Mouse (Mus musculus) heart, embryonic 11.5 days (tissue): Measurements from ENCODE around the gene Papolb. TPM values are rescaled to one million over a fixed set of nuclear protein-coding genes. Genes with fewer than 3 reads are reported as not detected.

Experiments
- ATAC-seq: fragments of 200-750 bp; cut with Nextera tagmentation; replicated peaks from 2 replicates; pipeline ENCODE4 v1.8.0; 2017; ENCODE audit warnings: moderate library complexity; ENCODE audit not compliant: insufficient number of reproducible peaks, low FRiP score, low TSS enrichment
- H3K27ac ChIP-seq: fragments of 300-500 bp; sonication (generic); 2 replicates; pipeline ENCODE4 v1.5.1; 2014; ENCODE audit warnings: mild to moderate bottlenecking, low read depth, low read length
- H3K27me3 ChIP-seq: fragments of 300-500 bp; sonication (generic); 2 replicates; pipeline ENCODE4 v1.6.1; 2014; ENCODE audit warnings: mild to moderate bottlenecking, low read length, mixed read lengths; ENCODE audit not compliant: control insufficient read depth, insufficient read depth
- H3K36me3 ChIP-seq: fragments of 300-500 bp; sonication (generic); 2 replicates; pipeline ENCODE4 v1.6.1; 2014; ENCODE audit warnings: mild to moderate bottlenecking, low read length, moderate library complexity, mixed read lengths; ENCODE audit not compliant: control insufficient read depth, insufficient read depth
- H3K4me1 ChIP-seq: fragments of 300-500 bp; sonication (generic); 2 replicates; pipeline ENCODE4 v1.6.1; 2014; ENCODE audit warnings: low read length; ENCODE audit not compliant: control insufficient read depth, insufficient read depth
- H3K4me2 ChIP-seq: fragments of 300-500 bp; sonication (generic); 2 replicates; pipeline ENCODE4 v1.6.1; 2014; ENCODE audit warnings: mild to moderate bottlenecking, moderate library complexity
- H3K4me3 ChIP-seq: fragments of 300-500 bp; sonication (generic); 2 replicates; pipeline ENCODE4 v1.5.1; 2014; ENCODE audit warnings: low read depth, low read length
- H3K9ac ChIP-seq: fragments of 300-500 bp; sonication (generic); 2 replicates; pipeline ENCODE4 v1.6.1; 2014; ENCODE audit warnings: mild to moderate bottlenecking, low read depth, low read length, moderate library complexity
- H3K9me3 ChIP-seq: fragments of 300-500 bp; sonication (generic); replicated peaks from 2 replicates; pipeline ENCODE4 v1.6.1; 2016; ENCODE audit warnings: low read length; ENCODE audit not compliant: control insufficient read depth
- WGBS: fragments of 180-500 bp; shearing (Covaris S2); extraction: QIAGEN DNeasy Blood & Tissue Kit; methylation state at CpG from one replicate; pipeline ENCODE4 v1.1.7; 2014; ENCODE audit not compliant: insufficient replicate concordance; 5-methylcytosine and 5-hydroxymethylcytosine counted together
- polyA plus RNA-seq: library from polyadenylated mRNA; unstranded; fragments of >200 nt; fragmentation: Nextera tagmentation; extraction: Ambion mirVana; gene quantifications from 2 replicates; pipeline ENCODE4 v1.2.1, GENCODE M21; 2014

Papolb gene
- polyA plus RNA-seq, 1 experiment from 2014 or later = 0.39 TPM

DNA sequence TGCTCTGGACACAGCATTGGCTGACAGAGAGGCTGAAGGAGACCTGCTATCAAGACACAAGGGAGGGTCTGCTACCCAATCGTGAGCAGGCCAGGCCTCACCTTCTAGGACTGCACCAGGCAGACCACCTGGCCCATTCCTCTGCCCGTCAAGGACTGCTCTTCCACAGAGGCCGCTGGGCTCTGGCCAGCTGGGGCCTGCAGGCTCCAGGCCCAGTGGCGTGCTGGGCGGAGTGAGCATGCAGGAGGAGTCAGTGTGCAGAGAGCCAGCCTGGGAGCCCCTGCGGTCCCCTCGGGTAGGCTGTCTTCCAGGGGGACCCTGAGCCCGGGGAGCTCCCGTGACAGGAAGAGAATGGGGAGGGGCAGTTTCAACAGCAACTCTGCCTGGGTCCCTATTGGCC, 43.2 kb downstream of the Papolb start:
- Histone ChIP-seq H3K4me1 (no peaks in the 10 kb centered on the region), H3K4me2 (no peak overlapping the region), H3K27me3 (no peaks in the 10 kb centered on the region), H3K9ac (no peak overlapping the region), H3K4me3 (no peak overlapping the region), H3K9me3 (no peaks in the 10 kb centered on the region), H3K27ac (no peak overlapping the region), H3K36me3 (no peaks in the 10 kb centered on the region)
- ATAC-seq = no peak
- 68% methylated on average over 9 of the region's 9 CpGs for WGBS

DNA sequence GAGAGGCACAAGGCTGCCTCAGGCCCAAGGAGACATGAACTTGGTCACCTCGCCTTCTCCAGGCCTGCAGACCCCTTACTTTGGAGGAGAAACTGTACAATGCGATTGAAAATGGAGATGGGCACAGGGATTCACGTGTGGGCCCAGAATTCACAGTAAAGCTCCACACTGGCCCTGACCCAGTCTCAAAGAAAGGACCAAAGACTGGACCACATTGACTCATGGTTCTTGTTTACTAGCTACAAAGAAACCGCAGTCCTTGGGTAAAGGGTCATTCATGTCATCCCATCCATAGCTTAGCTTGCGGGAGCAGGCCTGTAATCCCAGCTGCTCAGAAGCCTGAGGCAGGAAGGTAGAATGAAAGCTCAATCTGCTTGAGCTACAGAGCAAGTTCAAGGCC, 46.3 kb downstream of the Papolb start:
- H3K4me3 ChIP-seq = no peak overlapping the region
- WGBS = 87% methylated on average over 5 of the region's 5 CpGs
- no peak for ATAC-seq

DNA sequence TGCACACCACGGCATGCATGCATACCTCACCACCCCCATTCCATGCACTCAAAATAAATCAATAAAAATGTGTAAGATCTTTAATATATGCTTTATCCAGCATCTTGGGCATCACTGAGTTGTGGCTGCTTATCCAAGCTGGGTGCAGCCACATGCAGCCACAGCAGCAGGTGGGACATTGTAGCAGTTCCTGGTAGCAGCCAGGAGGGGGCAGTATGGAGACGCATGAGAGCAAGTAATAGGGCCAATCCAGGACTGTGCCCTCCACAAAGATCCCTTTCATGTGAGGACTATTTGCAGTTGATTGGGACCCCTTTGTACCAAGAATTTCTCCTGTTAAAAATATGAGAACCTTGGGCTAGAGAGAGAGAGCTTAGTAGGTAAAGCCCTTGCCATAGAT, 47.4 kb downstream of the Papolb start:
- H3K4me1 ChIP-seq = no peaks in the 10 kb centered on the region
- no peak overlapping the region for H3K4me3 ChIP-seq
- no peak overlapping the region for H3K27ac ChIP-seq
- ATAC-seq = no peak
- H3K9ac ChIP-seq = no peak overlapping the region
- H3K36me3 ChIP-seq = no peaks in the 10 kb centered on the region
- WGBS = 54% methylated on average over 2 of the region's 2 CpGs
- no peaks in the 10 kb centered on the region for H3K27me3 ChIP-seq
- no peaks in the 10 kb centered on the region for H3K9me3 ChIP-seq
- H3K4me2 ChIP-seq = no peak overlapping the region

More for the DNA sequence above, 46.3 kb downstream of the Papolb start:
- no peak overlapping the region for H3K4me2 ChIP-seq
- H3K27ac ChIP-seq = no peak overlapping the region
- no peaks in the 10 kb centered on the region for H3K4me1 ChIP-seq
- no peaks in the 10 kb centered on the region for H3K27me3 ChIP-seq
- H3K9ac ChIP-seq = no peak overlapping the region
- no peaks in the 10 kb centered on the region for H3K9me3 ChIP-seq
- no peaks in the 10 kb centered on the region for H3K36me3 ChIP-seq

DNA sequence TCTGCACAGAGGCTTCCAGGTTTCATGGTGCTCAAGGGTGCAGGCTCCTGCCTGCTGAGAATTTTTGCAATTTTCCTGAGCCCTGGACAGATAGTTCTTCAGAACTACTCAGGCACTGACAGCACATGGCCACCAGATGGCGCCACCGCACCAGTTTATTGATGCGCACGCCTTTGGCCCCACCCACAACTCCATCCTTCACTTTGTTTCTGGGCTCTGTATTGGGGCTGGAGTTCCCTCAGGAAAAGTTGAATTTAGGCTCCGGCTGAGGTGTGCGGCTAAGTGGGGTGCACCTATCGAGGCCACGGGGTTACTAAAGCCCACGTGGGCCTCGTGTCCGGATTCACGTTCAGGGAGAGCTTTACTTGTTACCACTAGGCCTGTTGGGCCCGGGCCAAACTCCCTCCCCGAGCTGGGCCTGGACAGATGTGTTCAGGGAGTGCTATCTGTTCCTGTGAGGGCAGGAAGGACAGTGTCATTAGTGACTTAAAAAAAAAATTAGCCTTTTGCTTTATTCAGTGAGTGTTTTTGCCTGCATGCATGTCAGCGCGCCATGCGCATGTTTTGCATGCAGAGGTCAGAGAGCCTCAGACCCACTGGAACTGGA, 50.9 kb downstream of the Papolb start:
- Histone ChIP-seq H3K27ac (no peak overlapping the region), H3K9me3 (no peaks in the 10 kb centered on the region), H3K4me2 (peak overlapping the region; percentile 37), H3K9ac (no peak overlapping the region), H3K4me3 (no peak overlapping the region; the same call in 1 of the 2 replicates), H3K36me3 (no peaks in the 10 kb centered on the region), H3K4me1 (no peaks in the 10 kb centered on the region), H3K27me3 (no peaks in the 10 kb centered on the region)
- WGBS = 29% methylated on average over 17 of the region's 17 CpGs
- peak; percentile 33 for ATAC-seq

DNA sequence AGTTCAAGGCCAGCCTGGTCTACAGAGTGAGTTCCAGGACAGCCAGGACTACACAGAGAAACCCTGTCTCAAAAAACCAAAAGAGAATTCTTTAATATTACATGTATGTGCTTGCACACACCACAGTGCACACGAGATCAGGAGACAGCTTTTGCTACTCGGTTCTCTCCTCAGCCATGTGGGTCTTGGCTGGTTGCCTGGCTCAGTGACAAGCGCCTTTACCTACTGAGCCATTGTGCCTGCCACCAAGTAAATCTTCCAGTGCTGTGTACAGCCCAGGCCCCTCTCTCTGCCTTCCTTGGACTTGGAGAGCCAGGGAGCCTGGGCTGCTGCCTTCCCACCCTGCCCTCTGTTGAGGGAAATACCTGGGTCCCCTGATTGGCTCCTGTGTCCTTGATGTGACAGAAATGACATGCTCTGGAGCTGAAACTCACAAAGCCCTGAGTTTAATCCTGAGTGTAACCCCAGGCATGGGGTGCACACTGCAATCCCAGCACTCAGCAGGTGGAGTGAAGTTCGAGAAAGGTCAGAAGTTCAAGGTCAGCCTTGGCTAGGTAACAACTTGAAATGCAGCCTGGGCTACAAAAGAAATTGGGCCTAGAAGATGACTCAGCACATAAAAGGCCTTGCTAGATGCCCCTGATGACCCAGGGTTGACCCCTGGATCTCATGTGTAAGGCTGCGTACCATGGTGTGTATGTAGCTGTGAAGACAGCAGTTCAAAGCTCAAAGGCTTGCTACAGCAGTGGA, 51.8 kb downstream of the Papolb start:
- WGBS = 83% methylated on average over 5 of the region's 5 CpGs
- Histone ChIP-seq H3K4me2 (no peak overlapping the region), H3K36me3 (no peaks in the 10 kb centered on the region), H3K27me3 (no peaks in the 10 kb centered on the region), H3K9me3 (no peaks in the 10 kb centered on the region), H3K4me1 (no peaks in the 10 kb centered on the region), H3K4me3 (no peak overlapping the region), H3K9ac (no peak overlapping the region), H3K27ac (no peak overlapping the region)
- no peak for ATAC-seq

DNA sequence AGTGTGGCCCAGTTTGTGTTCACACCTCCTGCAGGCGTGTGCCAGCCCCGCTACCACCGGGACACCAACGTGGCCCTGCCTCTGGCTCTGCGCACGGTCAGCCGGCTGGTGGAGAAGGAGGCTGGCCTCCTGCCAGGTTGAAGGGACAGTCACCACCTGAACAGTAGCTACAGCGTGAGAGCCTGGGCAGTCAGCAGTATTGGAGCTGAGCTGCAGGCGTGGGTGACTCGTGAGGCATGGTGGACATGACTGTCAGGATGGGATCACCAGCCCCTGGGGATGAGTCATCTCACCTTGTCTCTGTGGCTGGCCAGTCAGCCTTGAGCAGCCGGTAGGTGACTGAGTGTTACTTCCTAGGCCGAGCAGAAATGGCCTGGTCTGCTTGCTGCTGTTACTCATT, 52.5 kb downstream of the Papolb start:
- no peak for ATAC-seq
- H3K4me3 ChIP-seq = no peak overlapping the region
- no peaks in the 10 kb centered on the region for H3K9me3 ChIP-seq
- no peak overlapping the region for H3K9ac ChIP-seq
- no peak overlapping the region for H3K27ac ChIP-seq
- 81% methylated on average over 12 of the region's 12 CpGs for WGBS
- no peaks in the 10 kb centered on the region for H3K27me3 ChIP-seq
- H3K4me2 ChIP-seq = no peak overlapping the region
- H3K4me1 ChIP-seq = no peaks in the 10 kb centered on the region
- H3K36me3 ChIP-seq = no peaks in the 10 kb centered on the region

Other genes with a start within 250 kb of the Papolb start
- gene Foxk1, start 128.6 kb downstream of the Papolb start, polyA plus RNA-seq = 3.0 and 3.8 TPM in 2 replicates
- gene Ap5z1, start 66.1 kb downstream of the Papolb start, polyA plus RNA-seq = 6.4 and 8.1 TPM in 2 replicates
- gene Radil, start 21.0 kb upstream of the Papolb start, polyA plus RNA-seq = 7.5 and 10.0 TPM in 2 replicates
- gene Mmd2, start 78.7 kb upstream of the Papolb start, polyA plus RNA-seq = 0.13 and 0.29 TPM in 2 replicates
- gene Wipi2, start 97.6 kb upstream of the Papolb start, polyA plus RNA-seq = 28.3 and 38.3 TPM in 2 replicates
- gene Slc29a4, start 162.4 kb upstream of the Papolb start, polyA plus RNA-seq = 2.1 and 3.1 TPM in 2 replicates